Mouse (Mus musculus) kidney, embryonic 16.5 days (tissue): ENCODE data around the gene Ephb2. TPM values are rescaled to one million over a fixed set of nuclear protein-coding genes. Genes with fewer than 3 reads are reported as not detected.

Source experiments
- ATAC-seq: fragments of 200-750 bp; cut with Nextera tagmentation; 2 replicates; pipeline ENCODE4 v1.8.0; 2017; ENCODE audit warnings: moderate TSS enrichment; ENCODE audit not compliant: low FRiP score, low TSS enrichment
- H3K27ac ChIP-seq: fragments of 300-500 bp; sonication (generic); 2 replicates; pipeline ENCODE4 v1.5.1; 2014; ENCODE audit warnings: low read length
- H3K27me3 ChIP-seq: fragments of 300-500 bp; sonication (generic); 2 replicates; pipeline ENCODE4 v1.6.1; 2014; ENCODE audit warnings: low read length, control low read depth, mixed read lengths; ENCODE audit not compliant: insufficient read depth
- H3K36me3 ChIP-seq: fragments of 300-500 bp; sonication (generic); 2 replicates; pipeline ENCODE4 v1.6.1; 2014; ENCODE audit warnings: low read length, control low read depth, mixed read lengths; ENCODE audit not compliant: insufficient read depth
- H3K4me1 ChIP-seq: fragments of 300-500 bp; sonication (generic); 2 replicates; pipeline ENCODE4 v1.6.1; 2014; ENCODE audit warnings: low read length, control low read depth, mixed read lengths; ENCODE audit not compliant: insufficient read depth
- H3K4me2 ChIP-seq: fragments of 300-500 bp; sonication (generic); replicated peaks from 2 replicates; pipeline ENCODE4 v1.6.1; 2014; ENCODE audit warnings: low read depth, low read length
- H3K4me3 ChIP-seq: fragments of 300-500 bp; sonication (generic); 2 replicates; pipeline ENCODE4 v1.5.1; 2014; ENCODE audit warnings: mild to moderate bottlenecking, low read length
- H3K9ac ChIP-seq: fragments of 300-500 bp; sonication (generic); replicated peaks from 2 replicates; pipeline ENCODE4 v1.6.1; 2014; ENCODE audit warnings: low read length
- H3K9me3 ChIP-seq: fragments of 300-500 bp; sonication (generic); 2 replicates; pipeline ENCODE4 v1.6.1; 2016; ENCODE audit warnings: low read length, control low read depth
- WGBS: fragments of 180-500 bp; shearing (Covaris S2); extraction: QIAGEN DNeasy Blood & Tissue Kit; methylation state at CpG from one replicate; pipeline ENCODE4 v1.1.7; 2014; 5-methylcytosine and 5-hydroxymethylcytosine counted together
- polyA plus RNA-seq: library from polyadenylated mRNA; unstranded; fragments of >200 nt; fragmentation: Nextera tagmentation; extraction: Ambion mirVana; gene quantifications from 2 replicates; pipeline ENCODE4 v1.2.1, GENCODE M21; 2015

Ephb2 gene
- polyA plus RNA-seq, 1 experiment from 2014 or later, result 3.6 TPM

GRCm38 (mm10) chr4:136688113-136688512, 147.7 kb downstream of the Ephb2 start:
- Histone ChIP-seq H3K4me1 (peaks cover 15% of the 10 kb centered on the region), H3K36me3 (peaks cover 18% of the 10 kb centered on the region), H3K27me3 (no peaks in the 10 kb centered on the region), H3K4me3 (no peak overlapping the region), H3K27ac (no peak overlapping the region), H3K4me2 (no peak overlapping the region), H3K9me3 (no peaks in the 10 kb centered on the region), H3K9ac (no peak overlapping the region)
- WGBS, result 61% methylated on average over 4 of the region's 4 CpGs
- ATAC-seq, result no peak

- H3K4me1 ChIP-seq, result peaks cover 15% of the 10 kb centered on the region
- H3K27ac ChIP-seq, result 0 out of 2 replicates have a peak overlapping the region, but pooled peaks have one; percentile 20
- H3K27me3 ChIP-seq, result no peaks in the 10 kb centered on the region
- no peak overlapping the region for H3K4me3 ChIP-seq
- 0 out of 2 replicates have a peak, but pooled peaks cover 5% of the 10 kb centered on the region for H3K36me3 ChIP-seq
- 24% methylated on average over 10 of the region's 10 CpGs for WGBS
- 0 out of 2 replicates have a peak overlapping the region, but pooled peaks have one; percentile 22 for H3K9ac ChIP-seq
- ATAC-seq, result peak; percentile 71
- no peak overlapping the region for H3K4me2 ChIP-seq
- no peaks in the 10 kb centered on the region for H3K9me3 ChIP-seq
Measured at GRCm38 (mm10) chr4:136685431-136685869, 150.3 kb downstream of the Ephb2 start.

- Histone ChIP-seq H3K9ac (no peak overlapping the region), H3K4me2 (no peak overlapping the region), H3K4me3 (no peak overlapping the region), H3K4me1 (peaks cover 15% of the 10 kb centered on the region), H3K27ac (no peak overlapping the region), H3K27me3 (no peaks in the 10 kb centered on the region), H3K36me3 (0 out of 2 replicates have a peak, but pooled peaks cover 5% of the 10 kb centered on the region), H3K9me3 (no peaks in the 10 kb centered on the region)
- ATAC-seq, result 0 out of 2 replicates have a peak, but pooled peaks have one; percentile 1
- WGBS, result 77% methylated on average over 5 of the region's 6 CpGs
Measured at GRCm38 (mm10) chr4:136684485-136684884, 151.3 kb downstream of the Ephb2 start.

GRCm38 (mm10) chr4:136680641-136681040, 155.1 kb downstream of the Ephb2 start:
- Histone ChIP-seq H3K4me3 (no peak overlapping the region), H3K4me1 (peaks cover 11% of the 10 kb centered on the region), H3K9me3 (no peaks in the 10 kb centered on the region), H3K27ac (no peak overlapping the region), H3K9ac (no peak overlapping the region), H3K27me3 (no peaks in the 10 kb centered on the region), H3K36me3 (0 out of 2 replicates have a peak, but pooled peaks cover 5% of the 10 kb centered on the region), H3K4me2 (no peak overlapping the region)
- no peak for ATAC-seq
- 56% methylated on average over 14 of the region's 14 CpGs for WGBS

- WGBS, result 76% methylated on average over 8 of the region's 8 CpGs
- no peak for ATAC-seq
Measured at GRCm38 (mm10) chr4:136679221-136679620, 156.6 kb downstream of the Ephb2 start.

GRCm38 (mm10) chr4:136678480-136678879, 157.3 kb downstream of the Ephb2 start:
- Histone ChIP-seq H3K27ac (no peak overlapping the region), H3K4me1 (no peaks in the 10 kb centered on the region), H3K4me2 (no peak overlapping the region), H3K27me3 (no peaks in the 10 kb centered on the region), H3K4me3 (no peak overlapping the region), H3K36me3 (0 out of 2 replicates have a peak, but pooled peaks cover 2% of the 10 kb centered on the region), H3K9me3 (no peaks in the 10 kb centered on the region), H3K9ac (no peak overlapping the region)
- ATAC-seq, result no peak
- 2% methylated on average over 3 of the region's 3 CpGs for WGBS

More at GRCm38 (mm10) chr4:136679221-136679620, 156.6 kb downstream of the Ephb2 start:
- H3K9ac ChIP-seq, result no peak overlapping the region
- no peak overlapping the region for H3K4me3 ChIP-seq
- H3K27me3 ChIP-seq, result no peaks in the 10 kb centered on the region
- 0 out of 2 replicates have a peak, but pooled peaks cover 5% of the 10 kb centered on the region for H3K36me3 ChIP-seq
- H3K27ac ChIP-seq, result no peak overlapping the region
- no peaks in the 10 kb centered on the region for H3K9me3 ChIP-seq
- H3K4me1 ChIP-seq, result no peaks in the 10 kb centered on the region
- no peak overlapping the region for H3K4me2 ChIP-seq

- Histone ChIP-seq H3K9me3 (no peaks in the 10 kb centered on the region), H3K9ac (no peak overlapping the region), H3K27me3 (no peaks in the 10 kb centered on the region), H3K4me1 (no peaks in the 10 kb centered on the region), H3K4me3 (no peak overlapping the region), H3K27ac (no peak overlapping the region), H3K36me3 (0 out of 2 replicates have a peak, but pooled peaks cover 9% of the 10 kb centered on the region), H3K4me2 (no peak overlapping the region)
- no peak for ATAC-seq
- 85% methylated on average over 9 of the region's 9 CpGs for WGBS
Measured at GRCm38 (mm10) chr4:136675439-136675838, 160.3 kb downstream of the Ephb2 start.

- no peak for ATAC-seq
- H3K36me3 ChIP-seq, result 0 out of 2 replicates have a peak, but pooled peaks cover 9% of the 10 kb centered on the region
- no peaks in the 10 kb centered on the region for H3K9me3 ChIP-seq
- WGBS, result 90% methylated on average over 19 of the region's 19 CpGs
- no peak overlapping the region for H3K9ac ChIP-seq
- no peak overlapping the region for H3K4me2 ChIP-seq
- no peaks in the 10 kb centered on the region for H3K4me1 ChIP-seq
- no peak overlapping the region for H3K27ac ChIP-seq
- H3K27me3 ChIP-seq, result no peaks in the 10 kb centered on the region
- no peak overlapping the region for H3K4me3 ChIP-seq
Measured at GRCm38 (mm10) chr4:136672335-136673090, 163.3 kb downstream of the Ephb2 start.

- no peak for ATAC-seq
- Histone ChIP-seq H3K4me1 (no peaks in the 10 kb centered on the region), H3K9ac (no peak overlapping the region), H3K4me2 (no peak overlapping the region), H3K4me3 (no peak overlapping the region), H3K27ac (no peak overlapping the region), H3K27me3 (no peaks in the 10 kb centered on the region), H3K36me3 (peaks cover 14% of the 10 kb centered on the region; the same call in 1 of the 2 replicates), H3K9me3 (no peaks in the 10 kb centered on the region)
- WGBS, result 68% methylated on average over 10 of the region's 10 CpGs
Measured at GRCm38 (mm10) chr4:136667757-136668156, 168.0 kb downstream of the Ephb2 start.

GRCm38 (mm10) chr4:136666002-136666401, 169.8 kb downstream of the Ephb2 start:
- no peak for ATAC-seq
- no peak overlapping the region for H3K4me3 ChIP-seq
- peaks cover 10% of the 10 kb centered on the region; the same call in 1 of the 2 replicates for H3K36me3 ChIP-seq
- H3K27me3 ChIP-seq, result no peaks in the 10 kb centered on the region
- 75% methylated on average over 4 of the region's 4 CpGs for WGBS
- H3K9ac ChIP-seq, result no peak overlapping the region
- H3K4me1 ChIP-seq, result no peaks in the 10 kb centered on the region
- no peaks in the 10 kb centered on the region for H3K9me3 ChIP-seq
- H3K4me2 ChIP-seq, result no peak overlapping the region
- no peak overlapping the region for H3K27ac ChIP-seq
